Mouse (Mus musculus) midbrain, embryonic 13.5 days (tissue): Measurements from ENCODE around the gene Rpl9-ps1. TPM values are rescaled to one million over a fixed set of nuclear protein-coding genes. Genes with fewer than 3 reads are reported as not detected.

ENCODE experiments used
- ATAC-seq: fragments of 200-750 bp; cut with Nextera tagmentation; 2 replicates; pipeline ENCODE4 v1.8.0; 2017; ENCODE audit warnings: mild to moderate bottlenecking, moderate TSS enrichment, moderate library complexity
- H3K27ac ChIP-seq: fragments of 300-500 bp; sonication (generic); 2 replicates; pipeline ENCODE4 v1.5.1; 2015; ENCODE audit warnings: inconsistent platforms, mild to moderate bottlenecking, moderate library complexity
- H3K27me3 ChIP-seq: fragments of 300-500 bp; sonication (generic); 2 replicates; pipeline ENCODE4 v1.6.1; 2015; ENCODE audit warnings: mild to moderate bottlenecking, inconsistent platforms
- H3K36me3 ChIP-seq: fragments of 300-500 bp; sonication (generic); 2 replicates; pipeline ENCODE4 v1.6.1; 2015; ENCODE audit warnings: mild to moderate bottlenecking, inconsistent platforms
- H3K4me1 ChIP-seq: fragments of 300-500 bp; sonication (generic); replicated peaks from 2 replicates; pipeline ENCODE4 v1.6.1; 2015; ENCODE audit warnings: inconsistent platforms
- H3K4me2 ChIP-seq: fragments of 300-500 bp; sonication (generic); replicated peaks from 2 replicates; pipeline ENCODE4 v1.6.1; 2015; ENCODE audit warnings: moderate library complexity, mild to moderate bottlenecking, inconsistent platforms
- H3K4me3 ChIP-seq: fragments of 300-500 bp; sonication (generic); replicated peaks from 2 replicates; pipeline ENCODE4 v1.5.1; 2015; ENCODE audit warnings: mild to moderate bottlenecking, inconsistent platforms
- H3K9ac ChIP-seq: fragments of 300-500 bp; sonication (generic); replicated peaks from 2 replicates; pipeline ENCODE4 v1.6.1; 2015; ENCODE audit warnings: mild to moderate bottlenecking, inconsistent platforms
- H3K9me3 ChIP-seq: fragments of 300-500 bp; sonication (generic); 2 replicates; pipeline ENCODE4 v1.6.1; 2016; ENCODE audit warnings: mild to moderate bottlenecking, inconsistent platforms
- WGBS: fragments of 180-500 bp; shearing (Covaris S2); methylation state at CpG from one replicate; pipeline ENCODE4 v1.1.7; 2015; 5-methylcytosine and 5-hydroxymethylcytosine counted together
- polyA plus RNA-seq: library from polyadenylated mRNA; unstranded; fragments of >200 nt; fragmentation: Nextera tagmentation; extraction: Ambion mirVana; gene quantifications from 2 replicates; pipeline ENCODE4 v1.2.1, GENCODE M21; 2015

The Rpl9-ps1 gene
- not detected in 2 replicates for polyA plus RNA-seq

DNA sequence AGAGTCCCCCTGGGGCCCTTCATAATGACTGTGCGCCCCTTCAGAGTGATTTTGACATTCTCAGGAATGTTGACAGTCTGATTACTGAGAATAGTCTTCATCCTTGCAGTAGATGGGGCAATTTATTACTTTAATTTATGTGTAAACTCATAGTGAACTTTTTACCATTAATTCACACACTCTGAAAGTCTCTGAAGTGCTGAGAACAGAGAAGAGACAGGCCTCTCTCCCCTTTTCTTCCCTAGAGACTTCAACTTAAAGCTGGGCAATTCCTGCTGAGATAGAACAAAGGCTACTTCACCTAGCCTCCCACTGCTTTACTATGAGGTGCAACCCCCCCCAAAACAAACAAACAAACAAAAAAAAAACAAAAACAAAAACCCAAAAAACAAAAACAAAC, at the start of gene Rpl9-ps1:
Gene Rpl9-ps1 (minus strand): TSS at position 101 of the 400 bp plus-strand sequence.
- Histone ChIP-seq H3K36me3 (no peaks in the 10 kb centered on the region), H3K27ac (no peak within 1 kb of the TSS), H3K27me3 (no peaks in the 10 kb centered on the region), H3K4me1 (no peaks in the 10 kb centered on the region), H3K4me2 (no peak within 1 kb of the TSS), H3K9ac (no peak within 1 kb of the TSS), H3K4me3 (no peak within 1 kb of the TSS), H3K9me3 (no peaks in the 10 kb centered on the region; the same call in 1 of the 2 replicates)
- no peak for ATAC-seq
- WGBS, result 81% methylated on average over 1 of the region's 1 CpGs

DNA sequence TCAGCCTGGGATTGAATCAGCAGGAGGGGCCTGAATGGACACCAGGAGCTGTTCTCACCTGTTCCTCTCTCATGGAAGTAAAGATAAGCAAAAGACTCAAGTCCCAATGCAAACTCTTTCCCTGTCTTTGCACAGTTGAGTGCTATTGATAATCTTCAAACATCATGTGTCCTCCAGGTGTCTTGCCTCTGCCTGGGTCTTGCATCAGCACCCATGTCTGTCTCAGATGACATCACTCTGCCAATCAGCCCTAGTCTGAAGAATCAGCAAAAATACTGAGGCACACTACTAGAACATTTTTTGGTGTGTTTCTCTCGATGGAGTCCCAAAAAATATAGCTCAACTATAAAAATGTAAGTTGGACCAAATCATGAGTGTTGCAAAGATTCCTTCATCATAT, 46.6 kb upstream of the Rpl9-ps1 start:
- Histone ChIP-seq H3K9me3 (no peaks in the 10 kb centered on the region), H3K4me1 (no peaks in the 10 kb centered on the region), H3K36me3 (no peaks in the 10 kb centered on the region), H3K4me3 (no peak overlapping the region), H3K27me3 (no peaks in the 10 kb centered on the region), H3K27ac (no peak overlapping the region), H3K9ac (no peak overlapping the region), H3K4me2 (no peak overlapping the region)
- 73% methylated on average over 1 of the region's 1 CpGs for WGBS
- ATAC-seq, result no peak

DNA sequence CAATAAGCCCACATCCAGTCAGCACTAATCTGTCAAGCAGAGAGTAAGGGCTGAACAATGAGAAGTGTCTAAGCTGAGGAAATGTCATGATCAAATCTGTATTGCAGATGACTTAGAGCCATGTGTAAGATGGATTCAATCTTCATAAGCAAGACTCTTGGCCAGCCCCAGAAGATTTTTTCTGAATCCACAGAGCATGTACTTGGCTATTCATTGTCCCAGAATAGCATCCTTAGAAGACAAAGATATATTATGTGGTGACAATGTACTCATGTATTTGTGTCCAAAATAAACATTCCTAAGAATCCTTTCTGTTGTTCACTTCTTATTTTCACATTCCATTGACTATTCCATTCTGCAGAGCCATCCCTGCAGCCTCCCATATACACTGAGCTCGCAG, 44.5 kb upstream of the Rpl9-ps1 start:
- Histone ChIP-seq H3K4me2 (no peak overlapping the region), H3K4me3 (no peak overlapping the region), H3K4me1 (no peaks in the 10 kb centered on the region), H3K27me3 (no peaks in the 10 kb centered on the region), H3K9me3 (no peaks in the 10 kb centered on the region), H3K27ac (no peak overlapping the region), H3K36me3 (no peaks in the 10 kb centered on the region), H3K9ac (no peak overlapping the region)
- ATAC-seq, result no peak
- 85% methylated on average over 1 of the region's 1 CpGs for WGBS

DNA sequence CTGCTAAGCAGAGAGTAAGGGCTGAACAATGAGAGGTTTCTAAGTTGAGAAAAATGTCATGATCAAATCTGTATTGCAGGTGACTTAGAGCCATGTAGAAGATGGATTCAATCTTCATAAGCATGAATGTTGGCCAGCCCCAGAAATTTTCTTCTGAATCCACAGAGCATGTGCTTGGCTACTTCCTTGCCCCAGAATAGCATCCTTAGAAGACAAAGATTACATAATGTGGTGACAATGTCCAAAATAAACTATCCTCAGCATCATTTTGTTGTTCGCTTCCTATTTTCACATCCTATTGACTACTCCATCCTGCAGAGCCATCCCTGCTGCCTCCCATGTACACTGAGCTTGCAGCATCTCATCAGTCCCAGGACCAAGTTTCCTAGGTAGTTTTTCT, 30.2 kb upstream of the Rpl9-ps1 start:
- H3K4me1 ChIP-seq, result no peaks in the 10 kb centered on the region
- H3K36me3 ChIP-seq, result no peaks in the 10 kb centered on the region
- H3K4me2 ChIP-seq, result no peak overlapping the region
- no peak overlapping the region for H3K9ac ChIP-seq
- no peak overlapping the region for H3K27ac ChIP-seq
- no peaks in the 10 kb centered on the region for H3K9me3 ChIP-seq
- ATAC-seq, result no peak
- H3K4me3 ChIP-seq, result no peak overlapping the region
- H3K27me3 ChIP-seq, result no peaks in the 10 kb centered on the region
- WGBS, result 97% methylated on average over 1 of the region's 1 CpGs

DNA sequence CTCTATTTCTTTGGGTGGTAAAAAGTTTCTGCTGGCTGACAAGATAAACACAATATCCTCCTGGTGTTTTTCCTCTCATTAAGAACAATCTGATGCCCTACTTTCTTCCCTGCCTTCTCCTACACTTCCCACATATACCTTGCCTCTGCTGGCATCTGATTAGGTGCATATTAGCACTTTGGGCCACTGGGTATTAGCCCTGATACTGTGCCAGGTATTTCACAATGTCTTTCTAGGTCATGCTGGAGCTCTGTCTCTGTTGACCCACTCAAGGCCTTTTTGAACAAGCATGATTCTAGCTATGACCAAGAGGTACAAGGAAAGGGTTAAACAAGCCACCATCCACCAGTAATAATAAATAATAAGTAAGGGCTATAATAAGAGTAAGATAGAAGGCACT, 26.3 kb upstream of the Rpl9-ps1 start:
- no peak overlapping the region for H3K27ac ChIP-seq
- ATAC-seq, result no peak
- no peaks in the 10 kb centered on the region for H3K27me3 ChIP-seq
- H3K36me3 ChIP-seq, result no peaks in the 10 kb centered on the region
- H3K4me2 ChIP-seq, result no peak overlapping the region
- no peaks in the 10 kb centered on the region for H3K4me1 ChIP-seq
- H3K4me3 ChIP-seq, result no peak overlapping the region
- H3K9ac ChIP-seq, result no peak overlapping the region
- H3K9me3 ChIP-seq, result no peaks in the 10 kb centered on the region

DNA sequence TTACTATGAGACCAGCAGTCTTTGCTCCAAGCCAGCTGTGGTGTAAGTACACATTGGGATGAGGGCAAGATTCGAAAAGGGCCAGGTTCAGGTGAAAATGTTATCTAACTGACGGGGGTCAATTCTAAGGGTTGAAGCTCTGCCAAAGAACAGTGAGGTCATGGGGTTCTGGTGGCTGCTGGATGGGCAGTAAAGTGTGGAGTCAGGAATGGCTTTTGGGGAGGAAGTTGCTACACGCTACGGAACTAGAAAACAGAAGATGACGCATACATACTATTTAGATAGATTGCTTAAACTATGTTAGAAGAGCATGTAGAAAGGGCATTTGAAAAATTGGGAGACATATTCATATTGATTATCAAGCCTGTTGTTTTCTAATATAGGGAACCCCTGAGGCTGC, 18.1 kb upstream of the Rpl9-ps1 start:
- no peak overlapping the region for H3K27ac ChIP-seq
- no peaks in the 10 kb centered on the region for H3K4me1 ChIP-seq
- H3K9ac ChIP-seq, result no peak overlapping the region
- H3K9me3 ChIP-seq, result no peaks in the 10 kb centered on the region
- no peaks in the 10 kb centered on the region for H3K36me3 ChIP-seq
- no peaks in the 10 kb centered on the region for H3K27me3 ChIP-seq
- no peak overlapping the region for H3K4me2 ChIP-seq
- no peak for ATAC-seq
- 90% methylated on average over 5 of the region's 5 CpGs for WGBS
- H3K4me3 ChIP-seq, result no peak overlapping the region

DNA sequence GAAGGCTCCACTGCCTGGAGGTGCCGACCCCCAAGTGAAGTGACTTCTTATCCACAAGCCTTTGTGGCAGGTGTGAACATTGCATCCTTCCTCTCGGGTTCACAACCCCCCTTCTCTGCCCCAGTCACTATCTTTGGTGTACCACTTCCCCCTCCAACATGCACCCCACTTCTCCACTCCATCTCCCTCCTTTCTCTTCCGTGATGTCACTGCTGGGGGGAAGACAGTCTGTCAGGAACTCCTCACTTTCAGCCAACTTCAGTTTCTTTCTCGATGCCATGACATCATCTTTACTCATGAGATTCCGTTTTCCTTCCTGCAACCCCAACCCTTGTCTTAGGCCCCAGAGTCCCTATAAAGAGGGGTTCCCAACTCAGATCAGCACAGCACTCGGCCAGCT, 16.8 kb upstream of the Rpl9-ps1 start, which contains the start of gene Ccl4:
Gene Ccl4 (plus strand): TSS at position 381 of the 400 bp plus-strand sequence.
- H3K4me2 ChIP-seq, result no peak within 1 kb of the TSS
- ATAC-seq, result no peak
- H3K27me3 ChIP-seq, result no peaks in the 10 kb centered on the region
- WGBS, result 89% methylated on average over 6 of the region's 6 CpGs
- H3K36me3 ChIP-seq, result no peaks in the 10 kb centered on the region
- no peak within 1 kb of the TSS for H3K27ac ChIP-seq
- H3K4me3 ChIP-seq, result no peak within 1 kb of the TSS
- no peaks in the 10 kb centered on the region for H3K4me1 ChIP-seq
- no peak within 1 kb of the TSS for H3K9ac ChIP-seq
- no peaks in the 10 kb centered on the region for H3K9me3 ChIP-seq

DNA sequence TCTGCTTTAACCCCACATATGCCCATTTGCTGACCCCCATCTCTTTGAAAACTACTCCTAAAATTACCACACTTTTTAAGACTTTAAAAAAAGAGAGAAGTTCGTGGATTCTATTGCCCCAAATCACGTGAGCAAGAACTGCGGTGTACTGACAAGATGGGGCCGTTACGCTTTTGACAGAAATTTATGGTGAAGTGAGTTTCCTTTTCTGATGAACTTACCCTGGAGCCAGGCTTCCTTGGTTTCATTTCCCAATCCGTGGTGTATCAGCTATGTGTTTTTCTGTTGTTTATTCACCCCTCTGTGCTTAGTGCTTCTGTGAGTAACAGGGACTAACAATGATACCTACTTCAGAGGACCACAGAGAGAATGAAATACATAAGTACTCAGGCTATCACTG, 13.4 kb upstream of the Rpl9-ps1 start:
- no peak for ATAC-seq
- H3K9ac ChIP-seq, result no peak overlapping the region
- 84% methylated on average over 6 of the region's 6 CpGs for whole genome bisulfite sequencing
- no peaks in the 10 kb centered on the region for H3K36me3 ChIP-seq
- H3K4me1 ChIP-seq, result no peaks in the 10 kb centered on the region
- H3K4me2 ChIP-seq, result no peak overlapping the region
- H3K27ac ChIP-seq, result no peak overlapping the region
- H3K4me3 ChIP-seq, result no peak overlapping the region
- H3K27me3 ChIP-seq, result no peaks in the 10 kb centered on the region
- no peaks in the 10 kb centered on the region for H3K9me3 ChIP-seq

DNA sequence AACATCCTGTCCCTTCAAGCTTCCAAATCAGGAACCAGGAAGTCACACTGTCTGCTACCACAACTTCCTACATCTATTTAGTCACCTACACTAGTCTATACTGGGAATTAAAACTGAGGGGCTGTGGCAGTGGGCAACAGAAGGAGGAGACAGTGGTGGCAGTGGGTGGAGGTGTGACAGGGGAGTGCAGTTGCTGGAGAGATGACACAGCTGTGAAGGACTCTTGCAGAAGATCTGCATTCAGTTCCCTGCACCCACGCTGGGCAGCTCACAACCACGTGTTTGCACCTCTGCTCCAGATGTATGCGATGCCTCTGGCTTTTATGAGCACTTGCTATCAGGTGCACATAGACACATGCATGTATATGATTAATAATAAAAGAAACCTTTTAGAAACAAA, 12.1 kb upstream of the Rpl9-ps1 start:
- Histone ChIP-seq H3K9me3 (no peaks in the 10 kb centered on the region), H3K36me3 (no peaks in the 10 kb centered on the region), H3K27ac (no peak overlapping the region), H3K27me3 (no peaks in the 10 kb centered on the region), H3K9ac (no peak overlapping the region), H3K4me3 (no peak overlapping the region), H3K4me1 (no peaks in the 10 kb centered on the region), H3K4me2 (no peak overlapping the region)
- WGBS, result 86% methylated on average over 3 of the region's 3 CpGs
- ATAC-seq, result no peak

DNA sequence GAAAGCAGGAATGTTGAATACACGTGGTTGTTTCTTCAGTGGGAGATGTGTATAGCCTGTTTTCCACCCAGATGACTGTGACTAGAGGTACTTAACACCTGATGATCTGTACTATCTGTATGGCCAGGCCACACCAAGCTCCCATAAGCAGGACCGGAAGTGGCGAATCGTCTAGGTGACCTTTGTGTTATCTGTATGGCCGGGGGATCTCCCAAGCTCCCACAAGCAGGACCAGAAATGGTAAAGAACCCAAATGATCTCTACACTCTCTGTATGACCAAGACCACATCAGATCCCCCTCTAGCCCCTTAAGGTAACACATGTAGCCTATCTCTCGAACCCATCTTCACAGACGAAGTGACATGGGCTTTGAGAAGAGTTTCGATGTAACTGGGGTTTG, 9.2 kb upstream of the Rpl9-ps1 start:
- no peak overlapping the region for H3K27ac ChIP-seq
- no peaks in the 10 kb centered on the region for H3K4me1 ChIP-seq
- H3K4me3 ChIP-seq, result no peak overlapping the region
- H3K36me3 ChIP-seq, result no peaks in the 10 kb centered on the region
- 89% methylated on average over 8 of the region's 8 CpGs for WGBS
- ATAC-seq, result no peak
- H3K9me3 ChIP-seq, result no peaks in the 10 kb centered on the region
- no peak overlapping the region for H3K9ac ChIP-seq
- H3K4me2 ChIP-seq, result no peak overlapping the region
- H3K27me3 ChIP-seq, result no peaks in the 10 kb centered on the region

DNA sequence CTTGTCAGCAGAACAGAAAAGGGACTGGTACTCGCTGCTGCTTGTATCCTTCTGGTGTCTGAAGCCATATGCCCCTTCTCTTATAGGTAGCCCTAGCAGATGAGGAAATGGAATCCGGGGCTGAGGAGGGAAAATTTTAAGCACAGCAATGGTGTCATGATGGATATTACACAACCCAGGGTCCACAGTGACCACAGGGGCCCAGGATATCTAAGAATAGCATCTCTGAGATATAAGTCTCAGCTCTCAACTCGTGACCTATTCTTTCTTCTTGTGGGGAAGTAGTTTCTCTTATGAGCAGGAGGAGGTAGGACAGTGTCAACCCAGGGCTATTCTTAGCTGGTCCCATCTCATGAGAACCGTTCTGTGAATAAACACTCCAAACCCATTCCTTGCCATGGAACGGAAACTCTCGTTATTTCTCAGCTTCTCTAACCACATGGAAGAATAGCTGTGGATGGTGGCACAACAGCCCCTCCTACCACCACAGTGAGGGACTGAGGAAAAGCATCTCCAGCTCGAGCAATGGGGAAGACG, 4.0 kb upstream of the Rpl9-ps1 start, which contains the start of gene Ccl3:
Gene Ccl3 (minus strand): TSS at position 51 of the 537 bp plus-strand sequence.
- Histone ChIP-seq H3K9me3 (no peaks in the 10 kb centered on the region; the same call in 1 of the 2 replicates), H3K4me3 (no peak within 1 kb of the TSS), H3K9ac (no peak within 1 kb of the TSS), H3K27ac (no peak within 1 kb of the TSS), H3K4me2 (no peak within 1 kb of the TSS), H3K27me3 (no peaks in the 10 kb centered on the region), H3K4me1 (no peaks in the 10 kb centered on the region), H3K36me3 (no peaks in the 10 kb centered on the region)
- WGBS, result 83% methylated on average over 8 of the region's 8 CpGs
- ATAC-seq, result no peak

DNA sequence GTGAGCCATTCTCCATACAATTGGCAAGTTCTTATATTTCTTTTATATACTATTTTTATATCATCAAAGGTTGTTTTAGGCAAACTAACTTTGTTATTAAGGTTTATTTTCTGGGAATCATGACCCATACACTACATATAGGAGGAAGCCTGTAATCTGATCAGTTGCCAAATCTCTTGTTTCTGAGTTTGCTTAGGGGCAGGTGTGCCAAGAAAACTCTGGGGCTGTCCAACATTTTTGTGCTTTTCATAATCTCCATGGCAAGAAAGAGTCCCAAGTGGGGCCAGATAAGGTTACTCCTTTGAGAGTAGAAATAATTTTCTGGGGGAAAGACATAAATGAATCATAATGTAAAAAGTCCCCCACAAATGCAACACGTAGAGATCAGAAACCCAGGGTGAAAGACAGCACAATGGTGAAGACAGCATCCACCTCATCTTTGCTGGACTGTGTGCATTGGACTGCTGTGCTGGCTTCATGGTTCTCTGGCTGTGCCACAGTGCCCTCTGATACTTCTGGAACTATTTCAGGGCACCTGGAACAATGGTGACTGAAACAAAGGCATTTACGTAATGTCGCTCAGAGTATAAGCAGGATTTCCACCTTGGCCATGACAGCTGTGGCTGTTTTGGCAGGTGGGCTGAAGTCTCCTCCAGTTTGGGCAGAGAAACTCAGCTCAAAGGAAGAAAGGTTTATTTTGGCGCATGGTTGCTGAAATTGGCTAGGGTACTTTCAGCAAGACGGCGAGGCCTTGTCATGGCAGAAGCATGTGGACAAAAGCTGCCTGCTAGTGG, 1.1 kb upstream of the Rpl9-ps1 start:
- ATAC-seq, result no peak
- no peak overlapping the region for H3K9ac ChIP-seq
- no peaks in the 10 kb centered on the region for H3K27me3 ChIP-seq
- H3K9me3 ChIP-seq, result no peaks in the 10 kb centered on the region; the same call in 1 of the 2 replicates
- 96% methylated on average over 6 of the region's 6 CpGs for WGBS
- H3K27ac ChIP-seq, result no peak overlapping the region
- H3K36me3 ChIP-seq, result no peaks in the 10 kb centered on the region
- H3K4me2 ChIP-seq, result no peak overlapping the region
- no peak overlapping the region for H3K4me3 ChIP-seq
- H3K4me1 ChIP-seq, result no peaks in the 10 kb centered on the region
